Mouse (Mus musculus) hindbrain, embryonic 15.5 days (tissue): Measurements from ENCODE around the gene Npb. TPM values are rescaled to one million over a fixed set of nuclear protein-coding genes. Genes with fewer than 3 reads are reported as not detected.

Experiments
- ATAC-seq: fragments of 200-750 bp; cut with Nextera tagmentation; 2 replicates; pipeline ENCODE4 v1.8.0; 2017; ENCODE audit warnings: low read depth, moderate number of reproducible peaks, moderate TSS enrichment; ENCODE audit not compliant: low FRiP score
- H3K27ac ChIP-seq: fragments of 300-500 bp; sonication (generic); replicated peaks from 2 replicates; pipeline ENCODE4 v1.5.1; 2015; ENCODE audit warnings: mild to moderate bottlenecking, inconsistent platforms
- H3K27me3 ChIP-seq: fragments of 300-500 bp; sonication (generic); 2 replicates; pipeline ENCODE4 v1.6.1; 2015; ENCODE audit warnings: control low read depth, inconsistent platforms
- H3K36me3 ChIP-seq: fragments of 300-500 bp; sonication (generic); 2 replicates; pipeline ENCODE4 v1.6.1; 2015; ENCODE audit warnings: control low read depth, inconsistent platforms
- H3K4me1 ChIP-seq: fragments of 300-500 bp; sonication (generic); replicated peaks from 2 replicates; pipeline ENCODE4 v1.6.1; 2015; ENCODE audit warnings: control low read depth, inconsistent platforms
- H3K4me2 ChIP-seq: fragments of 300-500 bp; sonication (generic); 2 replicates; pipeline ENCODE4 v1.6.1; 2015; ENCODE audit warnings: moderate library complexity, mild to moderate bottlenecking, inconsistent platforms
- H3K4me3 ChIP-seq: fragments of 300-500 bp; sonication (generic); 2 replicates; pipeline ENCODE4 v1.5.1; 2015; ENCODE audit warnings: mild to moderate bottlenecking, inconsistent platforms
- H3K9ac ChIP-seq: fragments of 300-500 bp; sonication (generic); 2 replicates; pipeline ENCODE4 v1.6.1; 2015; ENCODE audit warnings: inconsistent platforms
- H3K9me3 ChIP-seq: fragments of 300-500 bp; sonication (generic); 2 replicates; pipeline ENCODE4 v1.6.1; 2016; ENCODE audit warnings: control low read depth, inconsistent platforms
- WGBS: fragments of 180-500 bp; shearing (Covaris S2); methylation state at CpG from one replicate; pipeline ENCODE4 v1.1.7; 2015; 5-methylcytosine and 5-hydroxymethylcytosine counted together
- polyA plus RNA-seq: library from polyadenylated mRNA; unstranded; fragments of >200 nt; fragmentation: Nextera tagmentation; extraction: Ambion mirVana; gene quantifications from 2 replicates; pipeline ENCODE4 v1.2.1, GENCODE M21; 2015

Npb gene
- polyA plus RNA-seq, 1 experiment from 2014 or later = 0.71 TPM

DNA sequence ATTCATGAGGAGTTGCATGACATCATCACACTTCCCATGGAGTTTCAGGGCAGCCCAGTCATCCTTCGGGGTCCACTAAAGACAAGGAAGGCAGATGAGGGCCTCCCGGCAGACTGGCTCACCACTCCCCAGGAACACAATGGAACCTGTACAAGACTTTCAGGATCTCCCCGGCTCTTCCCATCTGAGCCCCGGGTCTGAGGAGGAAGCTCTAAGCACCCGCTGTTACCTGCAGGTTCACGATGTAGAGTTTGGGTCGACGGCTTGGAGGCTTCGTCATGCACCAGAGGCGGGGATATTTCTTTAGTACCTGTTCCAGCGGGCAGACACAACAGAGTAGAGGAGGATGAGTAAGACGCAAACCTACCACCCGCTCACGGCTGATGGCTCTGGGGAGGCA, 11.9 kb downstream of the Npb start:
- Histone ChIP-seq H3K9ac (no peak overlapping the region), H3K27me3 (no peaks in the 10 kb centered on the region), H3K4me3 (no peak overlapping the region), H3K4me2 (no peak overlapping the region), H3K36me3 (peaks cover 38% of the 10 kb centered on the region), H3K27ac (no peak overlapping the region), H3K9me3 (no peaks in the 10 kb centered on the region), H3K4me1 (peaks cover 34% of the 10 kb centered on the region)
- no peak for ATAC-seq
- 94% methylated on average over 14 of the region's 14 CpGs for WGBS

DNA sequence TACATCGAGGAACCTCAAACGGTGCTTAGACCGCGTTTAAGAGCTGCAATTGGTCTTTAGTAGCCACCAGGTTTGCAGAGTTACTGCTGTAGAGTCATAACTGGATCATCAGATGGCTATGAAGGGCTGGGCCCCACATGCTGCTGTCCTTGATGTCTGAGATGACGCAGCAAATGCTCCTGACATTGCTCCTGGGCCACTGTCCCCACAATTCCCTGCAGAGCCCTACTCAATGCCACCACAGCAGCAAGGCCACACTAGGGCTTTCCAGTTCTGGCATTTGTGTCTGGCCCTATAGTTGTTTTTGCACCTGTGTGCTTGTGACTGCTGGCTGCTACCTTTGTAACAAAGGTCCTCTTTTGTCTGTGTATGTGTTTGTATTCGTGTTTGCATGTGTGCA, 14.5 kb downstream of the Npb start:
- peaks cover 22% of the 10 kb centered on the region for H3K4me1 ChIP-seq
- no peak overlapping the region for H3K9ac ChIP-seq
- H3K4me2 ChIP-seq = no peak overlapping the region
- H3K9me3 ChIP-seq = no peaks in the 10 kb centered on the region
- WGBS = 89% methylated on average over 6 of the region's 6 CpGs
- no peak for ATAC-seq
- no peaks in the 10 kb centered on the region for H3K27me3 ChIP-seq
- no peak overlapping the region for H3K27ac ChIP-seq
- H3K4me3 ChIP-seq = no peak overlapping the region
- peaks cover 42% of the 10 kb centered on the region for H3K36me3 ChIP-seq

DNA sequence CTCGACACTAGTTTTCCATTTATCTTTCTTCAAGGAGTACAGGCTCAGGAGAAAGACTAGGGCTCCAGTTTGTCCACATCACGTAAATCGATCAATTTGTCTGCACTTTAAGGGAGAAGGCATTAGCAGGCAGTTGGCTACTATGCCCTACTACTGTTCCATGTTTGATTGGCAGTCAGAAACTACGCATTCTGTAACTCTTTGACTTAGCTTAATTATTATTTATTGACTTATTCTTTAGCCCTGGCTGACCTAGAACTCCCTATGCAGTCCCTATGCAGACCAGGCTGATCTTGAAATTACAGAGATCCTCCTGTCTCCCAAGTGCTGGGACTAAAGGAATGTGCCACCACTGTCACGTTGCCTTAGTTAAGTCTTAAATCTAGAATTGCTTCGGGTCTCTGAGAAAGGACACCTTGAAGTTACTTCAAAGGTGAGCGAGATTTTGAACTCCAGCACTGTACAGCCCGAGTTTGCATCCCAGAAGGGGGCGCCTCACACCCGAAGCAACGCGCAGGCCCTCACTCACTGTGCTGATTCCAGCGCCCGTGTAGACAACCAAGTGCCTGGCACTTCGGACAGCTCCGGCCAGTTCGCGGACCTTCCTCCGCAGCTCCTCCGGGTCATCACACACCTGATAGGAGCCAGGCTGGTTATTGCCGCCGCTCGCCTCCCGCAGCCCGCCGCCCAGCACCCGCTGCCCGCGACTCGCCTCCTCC, 15.8 kb downstream of the Npb start:
- H3K27ac ChIP-seq = peak overlapping the region; percentile 86
- H3K4me2 ChIP-seq = peak overlapping the region; percentile 96
- H3K4me3 ChIP-seq = peak overlapping the region; percentile 95
- no peaks in the 10 kb centered on the region for H3K9me3 ChIP-seq
- ATAC-seq = peak; percentile 57
- peaks cover 23% of the 10 kb centered on the region for H3K4me1 ChIP-seq
- no peaks in the 10 kb centered on the region for H3K27me3 ChIP-seq
- peak overlapping the region; percentile 86 for H3K9ac ChIP-seq
- H3K36me3 ChIP-seq = peaks cover 39% of the 10 kb centered on the region
- WGBS = 13% methylated on average over 29 of the region's 30 CpGs

DNA sequence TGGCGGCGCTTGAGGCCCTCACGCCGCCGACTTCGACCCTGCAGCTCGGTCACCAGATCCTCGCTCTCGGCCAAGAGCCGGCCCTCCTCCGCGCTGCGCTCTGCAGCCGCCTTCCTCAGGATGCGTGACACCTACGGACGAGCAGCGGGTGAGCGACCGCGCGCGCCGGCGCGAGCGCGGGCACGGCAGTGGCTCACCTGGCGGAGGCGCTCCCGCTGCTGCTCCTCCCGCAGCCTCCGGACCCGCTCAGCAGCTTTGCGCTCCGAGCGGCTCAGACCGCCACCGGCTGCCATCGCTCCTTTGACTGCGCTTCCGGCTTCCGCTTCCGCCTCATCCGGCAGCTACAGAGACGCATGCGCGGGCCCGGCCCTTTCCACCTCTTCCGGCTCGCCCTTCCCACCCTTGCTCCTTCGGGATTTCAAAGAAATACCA, 16.4 kb downstream of the Npb start:
- peak overlapping the region; percentile 95 for H3K4me3 ChIP-seq
- no peaks in the 10 kb centered on the region for H3K27me3 ChIP-seq
- peak overlapping the region; percentile 96 for H3K4me2 ChIP-seq
- peak overlapping the region; percentile 86 for H3K27ac ChIP-seq
- peak overlapping the region; percentile 86 for H3K9ac ChIP-seq
- peak; percentile 88 for ATAC-seq
- peaks cover 29% of the 10 kb centered on the region for H3K4me1 ChIP-seq
- H3K36me3 ChIP-seq = peaks cover 40% of the 10 kb centered on the region
- no peaks in the 10 kb centered on the region for H3K9me3 ChIP-seq
- under 1% methylated on average over 49 of the region's 53 CpGs for WGBS

DNA sequence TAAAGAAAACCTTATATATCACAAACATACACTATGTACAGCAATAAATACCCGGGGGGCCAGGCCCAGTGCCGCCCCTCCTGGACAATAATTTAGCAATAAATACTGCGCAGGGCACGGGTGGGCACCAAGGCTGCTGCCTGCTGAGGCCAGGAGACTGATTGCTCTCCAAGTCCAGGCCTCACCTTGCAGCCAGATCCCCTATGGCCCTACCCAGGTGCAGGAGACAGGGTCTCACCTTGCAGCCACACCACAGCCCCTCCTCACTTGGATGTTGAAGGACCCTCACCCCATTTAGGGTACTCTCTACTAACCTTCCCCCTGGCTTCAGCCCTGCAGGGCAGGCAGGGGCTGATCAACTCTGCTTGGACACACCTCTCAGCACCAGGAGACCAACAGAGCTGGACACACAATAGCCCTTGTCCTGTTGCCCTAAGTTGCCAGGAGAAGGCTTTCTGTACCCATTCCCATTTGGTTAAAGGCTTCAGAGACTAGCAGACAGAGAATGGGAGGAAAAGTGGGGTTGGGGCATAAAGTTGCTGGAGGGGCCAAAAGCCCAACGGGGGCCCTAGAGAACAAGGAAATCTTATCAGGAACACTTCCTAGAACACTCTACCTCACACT, 17.0 kb downstream of the Npb start, which contains the start of gene Sirt7:
Sirt7 (minus strand) TSS at position 89 of the 624 bp plus-strand sequence.
- Histone ChIP-seq H3K27me3 (no peaks in the 10 kb centered on the region), H3K4me3 (peak within 1 kb of the TSS; percentile 95), H3K9me3 (no peaks in the 10 kb centered on the region), H3K4me2 (peak within 1 kb of the TSS; percentile 96), H3K4me1 (peaks cover 34% of the 10 kb centered on the region), H3K27ac (peak within 1 kb of the TSS; percentile 86), H3K36me3 (peaks cover 34% of the 10 kb centered on the region), H3K9ac (peak within 1 kb of the TSS; percentile 86)
- peak; percentile 23 for ATAC-seq
- 21% methylated on average over 5 of the region's 5 CpGs for WGBS

DNA sequence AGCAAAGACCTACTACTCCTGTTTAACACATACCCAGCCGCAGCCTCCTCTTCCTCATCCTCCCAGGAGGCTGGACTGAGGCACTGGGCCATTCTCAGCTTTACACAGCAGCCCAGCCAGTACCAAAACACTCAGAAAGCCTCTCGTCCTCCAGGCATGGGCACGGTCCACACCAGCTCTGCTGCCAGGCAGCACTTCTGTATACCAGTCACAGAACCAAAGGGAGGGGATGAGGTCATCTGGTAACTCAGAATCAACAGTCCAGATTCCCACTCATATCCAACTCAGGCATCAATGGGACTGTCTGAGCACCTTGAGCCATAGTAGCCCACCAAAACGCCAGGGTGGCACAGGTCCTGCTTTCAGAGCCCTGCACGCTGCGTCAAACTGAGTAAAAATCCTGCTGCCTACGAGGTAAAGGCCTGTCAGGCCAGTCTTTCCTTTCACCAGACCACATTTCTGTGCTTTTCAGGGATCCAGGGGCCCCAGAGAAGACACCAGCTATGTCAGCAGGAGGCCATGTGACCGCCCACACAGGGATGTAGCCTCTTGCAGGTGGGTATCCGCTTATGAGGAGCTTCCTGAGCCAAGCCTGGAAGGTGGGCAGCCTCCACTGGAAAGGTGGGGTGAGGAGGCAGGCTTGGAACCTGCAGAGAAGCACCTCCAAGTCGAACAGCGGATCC, 18.6 kb downstream of the Npb start:
- Histone ChIP-seq H3K27ac (no peak overlapping the region), H3K4me1 (peaks cover 50% of the 10 kb centered on the region), H3K9me3 (no peaks in the 10 kb centered on the region), H3K4me2 (no peak overlapping the region), H3K4me3 (no peak overlapping the region), H3K36me3 (peaks cover 21% of the 10 kb centered on the region), H3K27me3 (no peaks in the 10 kb centered on the region), H3K9ac (no peak overlapping the region)
- WGBS = 90% methylated on average over 11 of the region's 11 CpGs
- ATAC-seq = no peak

DNA sequence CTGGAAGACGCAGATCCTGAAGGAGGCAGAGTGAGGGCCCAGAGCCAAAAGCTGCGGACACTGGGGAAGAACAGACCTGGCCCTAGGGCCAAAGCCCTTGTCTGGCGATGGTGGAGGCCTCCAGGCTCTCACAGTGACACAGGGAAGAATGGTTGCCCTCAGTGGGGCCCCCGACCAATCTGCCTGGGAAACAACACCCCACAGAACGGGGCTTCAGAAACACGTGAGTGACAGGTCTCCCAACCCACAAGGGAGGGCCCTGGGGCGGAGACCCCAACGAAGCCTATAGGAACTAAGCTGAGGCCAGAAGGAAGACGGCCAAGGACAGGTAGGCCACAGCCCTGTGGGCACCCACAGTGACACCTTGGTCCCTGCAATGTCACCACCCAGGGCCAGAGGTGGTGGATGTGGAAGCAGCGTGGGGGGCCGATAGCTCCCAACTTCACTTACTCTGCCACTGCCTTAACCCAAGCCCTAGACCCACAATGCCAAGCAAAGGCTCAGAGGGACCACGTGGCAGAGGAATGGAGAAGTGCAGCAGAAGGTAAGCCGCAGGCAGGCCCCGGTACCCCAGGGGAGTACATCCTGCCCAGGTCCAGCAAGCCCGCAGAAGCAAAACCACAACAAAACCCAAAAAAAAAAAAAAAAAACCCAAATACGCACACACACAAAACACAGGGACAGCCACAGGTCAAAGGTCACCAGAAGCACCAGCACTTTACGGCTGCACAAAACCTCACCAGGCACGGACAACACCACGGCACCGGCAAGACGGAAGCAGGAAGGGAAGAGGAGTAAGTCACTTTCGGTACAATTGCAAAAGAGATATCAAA, 19.4 kb downstream of the Npb start:
- no peaks in the 10 kb centered on the region for H3K27me3 ChIP-seq
- no peak overlapping the region for H3K4me3 ChIP-seq
- no peak overlapping the region for H3K4me2 ChIP-seq
- 76% methylated on average over 22 of the region's 22 CpGs for WGBS
- H3K9ac ChIP-seq = no peak overlapping the region
- ATAC-seq = no peak
- no peak overlapping the region for H3K27ac ChIP-seq
- H3K36me3 ChIP-seq = peaks cover 17% of the 10 kb centered on the region
- H3K9me3 ChIP-seq = no peaks in the 10 kb centered on the region
- peaks cover 57% of the 10 kb centered on the region for H3K4me1 ChIP-seq

DNA sequence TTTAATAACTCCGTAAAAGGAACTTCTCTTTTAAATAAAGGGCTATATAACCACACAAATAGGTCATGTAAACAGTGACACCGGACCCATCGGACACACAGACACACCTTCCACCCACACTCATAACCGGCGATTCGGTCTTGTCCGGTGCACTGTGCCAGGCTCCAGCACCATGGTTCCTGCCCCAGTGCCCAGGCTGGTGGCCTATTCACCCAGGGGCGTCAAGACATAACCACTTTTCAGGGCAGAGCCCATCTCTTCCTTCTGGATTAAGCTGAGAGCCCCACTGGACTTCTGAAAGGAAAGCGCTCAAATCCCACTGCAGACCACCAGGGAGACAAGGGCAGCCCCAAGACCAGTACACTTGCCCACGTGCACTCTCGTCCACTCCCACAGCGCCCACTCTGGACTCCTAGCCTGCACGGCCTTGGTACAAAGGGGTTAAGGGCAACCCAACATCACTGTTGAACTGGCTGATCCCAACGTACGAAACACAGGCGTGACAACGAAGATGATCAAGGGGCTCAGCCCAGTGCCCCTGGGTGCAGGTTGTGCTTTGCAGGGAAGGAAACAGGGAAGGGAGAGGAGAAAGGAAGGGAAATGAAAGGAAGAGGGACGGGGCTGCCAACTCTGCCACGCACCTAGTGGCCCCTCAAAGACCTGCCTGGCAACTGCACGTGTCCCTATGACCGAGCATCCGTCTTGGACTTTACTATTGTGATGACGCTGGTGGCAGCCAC, 20.5 kb downstream of the Npb start:
- no peak overlapping the region for H3K4me2 ChIP-seq
- H3K4me3 ChIP-seq = no peak overlapping the region
- peaks cover 52% of the 10 kb centered on the region for H3K4me1 ChIP-seq
- H3K36me3 ChIP-seq = peaks cover 13% of the 10 kb centered on the region
- no peaks in the 10 kb centered on the region for H3K9me3 ChIP-seq
- no peak overlapping the region for H3K27ac ChIP-seq
- ATAC-seq = no peak
- WGBS = 94% methylated on average over 23 of the region's 23 CpGs
- H3K9ac ChIP-seq = no peak overlapping the region
- no peaks in the 10 kb centered on the region for H3K27me3 ChIP-seq

DNA sequence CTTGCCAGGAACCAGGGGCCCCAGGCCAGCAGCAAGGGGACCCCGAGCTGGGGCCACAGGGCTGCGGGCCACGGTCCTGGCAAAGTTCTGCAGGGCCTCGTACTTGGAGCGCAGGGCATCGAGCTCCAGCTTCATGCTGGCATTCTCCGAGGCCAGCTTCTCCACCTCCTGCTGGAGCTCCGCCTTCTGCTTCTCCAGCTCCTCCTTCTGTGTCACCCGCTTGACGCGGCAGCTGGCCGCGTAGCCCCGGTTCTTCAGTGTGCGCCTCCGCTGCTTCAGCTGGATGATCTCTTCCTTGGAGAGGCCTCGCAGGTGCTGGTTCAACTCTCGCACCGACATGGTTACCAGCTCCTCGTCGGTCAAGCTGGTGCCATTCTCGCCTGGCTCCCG, 21.1 kb downstream of the Npb start:
- H3K27ac ChIP-seq = no peak overlapping the region
- no peak overlapping the region for H3K4me2 ChIP-seq
- H3K4me1 ChIP-seq = peaks cover 50% of the 10 kb centered on the region
- no peaks in the 10 kb centered on the region for H3K9me3 ChIP-seq
- H3K9ac ChIP-seq = no peak overlapping the region
- ATAC-seq = no peak
- H3K4me3 ChIP-seq = no peak overlapping the region
- H3K36me3 ChIP-seq = peaks cover 13% of the 10 kb centered on the region
- H3K27me3 ChIP-seq = no peaks in the 10 kb centered on the region
- 73% methylated on average over 23 of the region's 23 CpGs for WGBS

DNA sequence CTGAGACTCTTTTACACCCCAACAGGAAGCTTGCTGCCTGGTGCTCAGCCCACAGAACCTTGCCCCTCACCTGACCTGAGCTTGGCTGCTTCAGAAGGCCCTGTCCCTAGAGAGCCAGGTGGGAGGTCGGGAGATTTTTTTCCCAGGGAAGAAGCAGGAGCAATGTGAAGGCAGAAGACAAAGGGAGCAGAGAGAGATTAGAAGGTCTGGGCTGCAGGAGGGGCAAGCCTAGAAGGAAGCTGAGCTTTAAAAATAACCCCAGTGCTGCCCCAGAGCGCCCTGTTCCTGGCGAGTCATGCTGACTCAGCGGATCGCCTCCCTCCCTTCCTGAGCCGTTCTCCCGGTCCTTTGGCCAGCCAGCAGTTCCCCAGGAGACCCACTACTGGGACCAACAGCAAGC, 21.6 kb downstream of the Npb start:
- 42% methylated on average over 7 of the region's 7 CpGs for WGBS
- H3K27ac ChIP-seq = peak overlapping the region; percentile 63
- H3K36me3 ChIP-seq = peaks cover 13% of the 10 kb centered on the region
- H3K9me3 ChIP-seq = no peaks in the 10 kb centered on the region
- H3K4me2 ChIP-seq = peak overlapping the region; percentile 87; the same call in 1 of the 2 replicates
- H3K27me3 ChIP-seq = no peaks in the 10 kb centered on the region
- peak overlapping the region; percentile 29; the same call in 1 of the 2 replicates for H3K9ac ChIP-seq
- no peak for ATAC-seq
- H3K4me3 ChIP-seq = no peak overlapping the region
- peaks cover 50% of the 10 kb centered on the region for H3K4me1 ChIP-seq

DNA sequence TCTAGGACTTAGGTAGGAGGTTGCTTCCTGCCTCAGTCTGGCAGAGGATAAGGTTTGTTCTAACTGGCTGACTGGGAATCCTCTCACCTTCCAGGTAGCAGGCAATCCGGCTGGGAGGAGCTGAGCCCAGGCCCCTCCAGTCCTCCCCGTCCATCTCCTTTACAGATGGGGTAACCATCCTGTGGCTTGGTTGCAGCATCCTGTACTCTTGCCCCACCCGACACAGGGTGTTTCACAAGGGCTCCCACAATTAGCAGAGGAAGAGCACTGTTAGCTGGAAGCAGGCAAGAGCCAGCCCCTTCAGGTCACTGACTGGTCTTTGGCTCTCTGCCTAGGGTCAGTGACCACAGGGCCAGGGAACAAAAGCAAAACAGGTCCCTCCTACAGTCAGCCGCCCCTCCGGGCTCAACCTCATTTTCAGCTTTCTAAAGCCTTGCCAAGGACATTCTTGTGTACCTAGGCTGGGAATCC, 22.2 kb downstream of the Npb start:
- Histone ChIP-seq H3K36me3 (peaks cover 13% of the 10 kb centered on the region), H3K27me3 (no peaks in the 10 kb centered on the region), H3K4me2 (peak overlapping the region; percentile 87), H3K9ac (peak overlapping the region; percentile 29; the same call in 1 of the 2 replicates), H3K4me1 (peaks cover 45% of the 10 kb centered on the region), H3K27ac (peak overlapping the region; percentile 63), H3K4me3 (peak overlapping the region; percentile 3; the same call in 1 of the 2 replicates), H3K9me3 (no peaks in the 10 kb centered on the region)
- WGBS = 43% methylated on average over 5 of the region's 5 CpGs
- ATAC-seq = no peak
